Mouse (Mus musculus) MEL (cell line): Measurements from ENCODE around the gene Arih2. TPM values are rescaled to one million over a fixed set of nuclear protein-coding genes. Genes with fewer than 3 reads are reported as not detected.

Experiments
- DNase-seq: peaks from one replicate; pipeline ENCODE4 v3.0.0; 2011; ENCODE audit warnings: low read depth, low spot score
- H3K27ac ChIP-seq: 2 replicates; pipeline ENCODE4 v1.5.1; 2012; ENCODE audit warnings: low read depth, mild to moderate bottlenecking, control low read depth, low read length, moderate library complexity; ENCODE audit not compliant: control insufficient read depth
- H3K27me3 ChIP-seq, 2 experiments: fragments of 150-350 bp in 1 of 2; sonication (generic) in 1 of 2; 2 replicates each; pipeline ENCODE4 v1.6.1; 2012; ENCODE audit warnings: low read length in 2 of 2, mild to moderate bottlenecking in 2 of 2, improper control_type of control experiment in 1 of 2, moderate library complexity in 1 of 2; ENCODE audit not compliant: insufficient read depth in 2 of 2, control insufficient read depth in 1 of 2
- H3K36me3 ChIP-seq, 2 experiments: 2 replicates each; pipeline ENCODE4 v1.6.1; 2012 to 2014; ENCODE audit warnings: low read length in 2 of 2, improper control_type of control experiment in 1 of 2, inconsistent platforms in 1 of 2, mild to moderate bottlenecking in 1 of 2; ENCODE audit not compliant: insufficient read depth in 2 of 2, control insufficient read depth in 1 of 2
- H3K4me1 ChIP-seq, 2 experiments: fragments of 150-350 bp in 1 of 2; sonication (generic) in 1 of 2; 2 replicates each; pipeline ENCODE4 v1.6.1; 2012; ENCODE audit warnings: low read length in 2 of 2, improper control_type of control experiment in 1 of 2, mild to moderate bottlenecking in 1 of 2; ENCODE audit not compliant: insufficient read depth in 2 of 2, control insufficient read depth in 1 of 2
- H3K4me3 ChIP-seq, 2 experiments: fragments of 150-350 bp in 1 of 2; sonication (generic) in 1 of 2; 2 replicates each; pipeline ENCODE4 v1.5.1; 2012; ENCODE audit warnings: low read depth in 2 of 2, low read length in 2 of 2, mild to moderate bottlenecking in 2 of 2, moderate library complexity in 2 of 2, control low read depth in 1 of 2, improper control_type of control experiment in 1 of 2; ENCODE audit not compliant: control insufficient read depth in 1 of 2, insufficient read depth in 1 of 2
- H3K79me2 ChIP-seq: 2 replicates; pipeline ENCODE4 v1.6.1; 2012; ENCODE audit warnings: mild to moderate bottlenecking, low read length, moderate library complexity; ENCODE audit not compliant: control insufficient read depth, poor library complexity, insufficient read depth
- H3K9ac ChIP-seq: 2 replicates; pipeline ENCODE4 v1.6.1; 2012; ENCODE audit warnings: low read depth, mild to moderate bottlenecking, control low read depth, low read length, moderate library complexity; ENCODE audit not compliant: control insufficient read depth, poor library complexity, severe bottlenecking
- H3K9me3 ChIP-seq: fragments of 150-350 bp; sonication (generic); replicated peaks from 2 replicates; pipeline ENCODE4 v1.6.1; 2012; ENCODE audit warnings: mild to moderate bottlenecking, low read length, improper control_type of control experiment, moderate library complexity; ENCODE audit not compliant: insufficient read depth
- CHD1 ChIP-seq: IDR thresholded peaks from 2 replicates; pipeline ENCODE4 v1.6.1; 2012; ENCODE audit warnings: low read depth, mild to moderate bottlenecking, inconsistent platforms, low read length, improper control_type of control experiment
- CTCF ChIP-seq, 3 experiments: IDR thresholded peaks in 2 of 3; conservative IDR thresholded peaks in 1 of 3; 2 replicates each; pipeline ENCODE4 v1.5.1; 2011 to 2012; ENCODE audit warnings: low read length in 3 of 3, low read depth in 2 of 3, mild to moderate bottlenecking in 2 of 3, improper control_type of control experiment in 1 of 3, inconsistent platforms in 1 of 3, mixed read lengths in 1 of 3, moderate library complexity in 1 of 3; ENCODE audit not compliant: control insufficient read depth in 1 of 3, insufficient read depth in 1 of 3, poor library complexity in 1 of 3, severe bottlenecking in 1 of 3
- ELF1 ChIP-seq: IDR thresholded peaks from 2 replicates; pipeline ENCODE4 v1.6.1; 2014; ENCODE audit warnings: low read depth, mild to moderate bottlenecking, inconsistent platforms, low read length, improper control_type of control experiment, moderate library complexity
- EP300 ChIP-seq, 2 experiments: IDR thresholded peaks; 2 replicates each; pipeline ENCODE4 v1.6.1; 2011; ENCODE audit warnings: improper control_type of control experiment in 2 of 2, low read length in 2 of 2, low read depth in 1 of 2, mild to moderate bottlenecking in 1 of 2
- ETS1 ChIP-seq: IDR thresholded peaks from 2 replicates; pipeline ENCODE4 v1.6.1; 2012; ENCODE audit warnings: low read depth, mild to moderate bottlenecking, inconsistent platforms, low read length, improper control_type of control experiment, moderate library complexity
- GABPA ChIP-seq: IDR thresholded peaks from 2 replicates; pipeline ENCODE4 v1.6.1; 2012; ENCODE audit warnings: low read depth, mild to moderate bottlenecking, inconsistent platforms, low read length, improper control_type of control experiment, moderate library complexity
- GATA1 ChIP-seq: IDR thresholded peaks from 2 replicates; pipeline ENCODE4 v1.6.1; 2011; ENCODE audit warnings: low read depth, low read length, improper control_type of control experiment
- HCFC1 ChIP-seq: IDR thresholded peaks from 2 replicates; pipeline ENCODE4 v1.6.1; 2012; ENCODE audit warnings: low read depth, mild to moderate bottlenecking, inconsistent platforms, low read length, improper control_type of control experiment, moderate library complexity
- KAT2A ChIP-seq: conservative IDR thresholded peaks from 2 replicates; pipeline ENCODE4 v1.6.1; 2012; ENCODE audit warnings: low read depth, low read length, improper control_type of control experiment, inconsistent platforms
- MAFK ChIP-seq: IDR thresholded peaks from 2 replicates; pipeline ENCODE4 v1.6.1; 2011; ENCODE audit warnings: low read depth, mild to moderate bottlenecking, low read length, improper control_type of control experiment, borderline replicate concordance
- MAZ ChIP-seq: IDR thresholded peaks from 2 replicates; pipeline ENCODE4 v1.6.1; 2012; ENCODE audit warnings: low read depth, mild to moderate bottlenecking, inconsistent platforms, low read length, improper control_type of control experiment
- MEF2A ChIP-seq: IDR thresholded peaks from 2 replicates; pipeline ENCODE4 v1.6.1; 2014; ENCODE audit warnings: low read depth, mild to moderate bottlenecking, inconsistent platforms, low read length, improper control_type of control experiment; ENCODE audit not compliant: poor library complexity, insufficient replicate concordance, severe bottlenecking; ENCODE audit errors: extremely low read depth
- MXI1 ChIP-seq: IDR thresholded peaks from 2 replicates; pipeline ENCODE4 v1.6.1; 2011; ENCODE audit warnings: mild to moderate bottlenecking, low read depth, low read length, improper control_type of control experiment
- MYB ChIP-seq: IDR thresholded peaks from 2 replicates; pipeline ENCODE4 v1.6.1; 2011; ENCODE audit warnings: mild to moderate bottlenecking, low read depth, low read length, improper control_type of control experiment
- MYC ChIP-seq: IDR thresholded peaks from 2 replicates; pipeline ENCODE4 v1.6.1; 2011; ENCODE audit warnings: low read depth, mild to moderate bottlenecking, low read length, improper control_type of control experiment, moderate library complexity
- NELFE ChIP-seq: IDR thresholded peaks from 2 replicates; pipeline ENCODE4 v1.6.1; 2011; ENCODE audit warnings: low read depth, low read length, improper control_type of control experiment
- NRF1 ChIP-seq: IDR thresholded peaks from 2 replicates; pipeline ENCODE4 v1.6.1; 2014; ENCODE audit warnings: low read depth, mild to moderate bottlenecking, inconsistent platforms, low read length, improper control_type of control experiment, moderate library complexity; ENCODE audit not compliant: poor library complexity, insufficient read depth, severe bottlenecking
- POLR2A ChIP-seq, 2 experiments: IDR thresholded peaks; 2 replicates each; pipeline ENCODE4 v1.6.1; 2011 to 2012; ENCODE audit warnings: low read length in 2 of 2, mild to moderate bottlenecking in 2 of 2, control low read depth in 1 of 2, improper control_type of control experiment in 1 of 2, low read depth in 1 of 2, moderate library complexity in 1 of 2; ENCODE audit not compliant: control insufficient read depth in 1 of 2, insufficient read depth in 1 of 2, poor library complexity in 1 of 2
- POLR2AphosphoS2 ChIP-seq: IDR thresholded peaks from 2 replicates; pipeline ENCODE4 v1.6.1; 2011; ENCODE audit warnings: low read length, improper control_type of control experiment
- POLR2AphosphoS5 ChIP-seq: IDR thresholded peaks from 2 replicates; pipeline ENCODE4 v1.6.1; 2012; ENCODE audit warnings: low read depth, borderline replicate concordance, mild to moderate bottlenecking, inconsistent platforms, low read length, moderate library complexity, mixed read lengths
- RAD21 ChIP-seq: IDR thresholded peaks from 2 replicates; pipeline ENCODE4 v1.6.1; 2011; ENCODE audit warnings: mild to moderate bottlenecking, low read depth, low read length, improper control_type of control experiment
- RCOR1 ChIP-seq: IDR thresholded peaks from 2 replicates; pipeline ENCODE4 v1.6.1; 2012; ENCODE audit warnings: low read depth, mild to moderate bottlenecking, inconsistent platforms, low read length, improper control_type of control experiment
- SIN3A ChIP-seq: IDR thresholded peaks from 2 replicates; pipeline ENCODE4 v1.6.1; 2012; ENCODE audit warnings: low read length, improper control_type of control experiment, inconsistent platforms
- SMC3 ChIP-seq: IDR thresholded peaks from 2 replicates; pipeline ENCODE4 v1.6.1; 2011; ENCODE audit warnings: low read depth, low read length, improper control_type of control experiment
- TAL1 ChIP-seq: IDR thresholded peaks from 2 replicates; pipeline ENCODE4 v1.6.1; 2012; ENCODE audit warnings: mild to moderate bottlenecking, inconsistent platforms, low read length, moderate library complexity, mixed read lengths
- TBP ChIP-seq: IDR thresholded peaks from 2 replicates; pipeline ENCODE4 v1.8.0; 2011; ENCODE audit warnings: low read depth, low read length, improper control_type of control experiment
- TCF12 ChIP-seq: IDR thresholded peaks from 2 replicates; pipeline ENCODE4 v1.6.1; 2014; ENCODE audit warnings: low read depth, mild to moderate bottlenecking, inconsistent platforms, low read length, improper control_type of control experiment, moderate library complexity
- UBTF ChIP-seq: IDR thresholded peaks from 2 replicates; pipeline ENCODE4 v1.6.1; 2012; ENCODE audit warnings: low read depth, mild to moderate bottlenecking, inconsistent platforms, low read length, improper control_type of control experiment, moderate library complexity, borderline replicate concordance; ENCODE audit not compliant: insufficient read depth
- USF2 ChIP-seq, 2 experiments: IDR thresholded peaks; 2 replicates each; pipeline ENCODE4 v1.6.1; 2011 to 2012; ENCODE audit warnings: improper control_type of control experiment in 2 of 2, low read length in 2 of 2, borderline replicate concordance in 1 of 2, inconsistent platforms in 1 of 2, low read depth in 1 of 2, mild to moderate bottlenecking in 1 of 2; ENCODE audit not compliant: insufficient read depth in 1 of 2
- ZKSCAN1 ChIP-seq: IDR thresholded peaks from 2 replicates; pipeline ENCODE4 v1.6.1; 2012; ENCODE audit warnings: low read depth, mild to moderate bottlenecking, inconsistent platforms, low read length, improper control_type of control experiment, moderate library complexity
- ZMIZ1 ChIP-seq: IDR thresholded peaks from 2 replicates; pipeline ENCODE4 v1.6.1; 2012; ENCODE audit warnings: low read depth, mild to moderate bottlenecking, inconsistent platforms, low read length, improper control_type of control experiment, moderate library complexity
- polyA plus RNA-seq, 2 experiments: library from polyadenylated mRNA; stranded (reverse) in 1 of 2; unstranded in 1 of 2; fragments of >175 nt in 1 of 2; fragments of >200 nt in 1 of 2; gene quantifications; 2 replicates each; pipeline versions ENCODE4 v1.2.1 to v1.2.4; 2012; ENCODE audit warnings: low replicate concordance in 2 of 2, low read depth in 1 of 2; ENCODE audit not compliant: insufficient read length in 2 of 2, insufficient read depth in 1 of 2, missing spikeins in 1 of 2
- total RNA-seq: library from RNA; depleted of rRNA; stranded (reverse); fragments of 300-350 nt; gene quantifications from 2 replicates; pipeline ENCODE4 v1.2.3, GENCODE M21; 2012; rRNA removed

Arih2 gene
- total RNA-seq (55.8 and 59.6 TPM in 2 replicates), polyA plus RNA-seq (10 to 100 TPM in 1 of 2 experiments, not detected in 1; 66.5 TPM)

DNA sequence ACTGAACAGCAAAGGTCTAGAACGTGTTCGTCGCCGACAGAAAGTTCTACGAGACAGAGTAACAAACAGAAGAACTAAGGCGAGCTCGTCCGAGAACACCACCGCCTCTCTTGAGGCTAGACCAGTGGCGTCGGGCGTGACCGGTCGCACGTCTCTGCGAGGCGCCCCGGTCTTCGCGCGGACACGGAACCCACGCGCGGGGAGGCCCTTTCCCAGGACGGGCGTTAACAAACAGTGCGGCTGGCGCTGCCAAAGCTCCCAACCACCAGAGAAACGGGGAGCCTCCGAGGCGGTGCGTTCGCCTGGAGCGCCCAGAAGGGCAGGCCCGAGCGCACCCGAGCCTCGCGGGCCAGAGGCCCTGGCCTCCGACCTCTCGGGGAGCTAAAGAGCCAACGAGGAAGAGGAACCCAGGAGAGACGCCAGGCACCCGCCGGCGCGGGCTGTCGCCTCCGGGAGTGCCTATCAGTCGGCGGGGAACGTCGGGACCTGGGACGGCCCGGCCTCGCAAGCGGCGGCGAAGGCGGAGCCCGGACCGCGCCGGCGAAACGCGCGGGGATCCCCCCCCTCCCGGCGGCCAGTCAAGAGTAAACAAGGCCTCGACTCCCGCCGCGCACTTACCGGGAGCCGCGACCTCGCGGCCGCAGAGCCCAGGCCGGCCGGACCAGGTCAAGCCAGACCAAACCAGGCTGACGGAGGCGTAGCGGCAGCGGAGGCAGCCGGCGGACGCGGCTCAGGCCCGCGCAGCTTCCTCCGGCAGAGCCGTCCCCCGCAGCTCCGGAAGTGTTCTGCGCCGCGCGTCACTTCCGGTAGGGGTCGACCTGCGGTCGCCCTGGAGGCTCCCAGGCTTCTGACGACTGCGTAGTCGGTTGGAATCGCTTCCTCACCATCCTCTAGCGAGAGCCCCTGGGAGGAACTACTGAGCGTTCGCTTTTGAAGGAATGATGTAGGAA, at the start of gene Arih2:
Gene Arih2, minus strand, starts transcription at position 776 of the 950 bp plus-strand sequence.
- peak within 1 kb of the TSS; percentile 97 for H3K27ac ChIP-seq
- H3K4me1 ChIP-seq = peaks cover 2 to 6% of the 10 kb centered on the region in 2 experiments; a peak in 2 of 4 replicates
- TF ChIP-seq TBP = peak; percentile 84
- TF ChIP-seq POLR2AphosphoS2 = peak; percentile 83; the same call in 1 of the 2 replicates
- TF ChIP-seq RCOR1 = peak; percentile 53; the same call in 1 of the 2 replicates
- TF ChIP-seq GATA1 = no peak
- peak; percentile 70; the same call in 1 of the 2 replicates for TF ChIP-seq MYC
- TF ChIP-seq RAD21 = no peak
- peak; percentile 89 for TF ChIP-seq HCFC1
- peak; percentile 64 for TF ChIP-seq NRF1
- no peak for TF ChIP-seq GABPA
- peak; percentile 70; the same call in 1 of the 2 replicates for TF ChIP-seq KAT2A
- TF ChIP-seq ETS1 = peak; percentile 60; the same call in 1 of the 2 replicates
- no peak for TF ChIP-seq SMC3
- peak; percentile 88; the same call in 1 of the 2 replicates for TF ChIP-seq ZMIZ1
- TF ChIP-seq CTCF (IDR thresholded peaks at IDR 0.05 in 2 of 3, conservative IDR thresholded peaks at IDR 0.05 in 1 of 3; ENCODE audit: control insufficient read depth in 1 of 3, insufficient read depth in 1 of 3, low read depth in 2 of 3, low read length in 3 of 3, poor library complexity in 1 of 3, severe bottlenecking in 1 of 3) = no peak
- TF ChIP-seq TCF12 = peak; percentile 49
- TF ChIP-seq POLR2AphosphoS5 = no peak; the same call in 1 of the 2 replicates
- peak; percentile 84 for TF ChIP-seq MAZ
- peak; percentile 94 for TF ChIP-seq NELFE
- peak; percentile 64 for TF ChIP-seq ELF1
- TF ChIP-seq SIN3A = peak; percentile 93
- peak; percentile 44; the same call in 1 of the 2 replicates for TF ChIP-seq UBTF
- TF ChIP-seq EP300 (IDR thresholded peaks at IDR 0.05; ENCODE audit: low read depth in 1 of 2, low read length in 2 of 2) = peak in 1 of 2 experiments; percentile 16; a peak in 1 of 4 replicates
- no peak for TF ChIP-seq MAFK
- 0 out of 2 replicates have a peak, but pooled peaks have one; percentile 48 for TF ChIP-seq CHD1
- peak; percentile 94; the same call in 1 of the 2 replicates for TF ChIP-seq MXI1
- TF ChIP-seq MYB = no peak
- no peak for TF ChIP-seq TAL1
- peak; percentile 69 to 96; a peak in 3 of 4 replicates for TF ChIP-seq POLR2A (IDR thresholded peaks at IDR 0.05; ENCODE audit: control insufficient read depth in 1 of 2, insufficient read depth in 1 of 2, low read depth in 1 of 2, low read length in 2 of 2, poor library complexity in 1 of 2)
- no peak for TF ChIP-seq ZKSCAN1
- no peak for TF ChIP-seq MEF2A
- TF ChIP-seq USF2 (IDR thresholded peaks at IDR 0.05; ENCODE audit: borderline replicate concordance in 1 of 2, insufficient read depth in 1 of 2, low read depth in 1 of 2, low read length in 2 of 2) = no peak
- peak; percentile 96 for DNase-seq
- no peaks in the 10 kb centered on the region for H3K9me3 ChIP-seq
- H3K4me3 ChIP-seq = peak within 1 kb of the TSS; percentile 79 to 89
- H3K36me3 ChIP-seq = peaks cover 6 to 17% of the 10 kb centered on the region in 2 experiments; a peak in 3 of 4 replicates
- peak within 1 kb of the TSS; percentile 94 for H3K9ac ChIP-seq
- H3K27me3 ChIP-seq = no peaks in the 10 kb centered on the region
- peaks cover 38% of the 10 kb centered on the region for H3K79me2 ChIP-seq
